Comparison of ENCODE assay signal across 20 mouse cellular contexts in the genomic region with DNA sequence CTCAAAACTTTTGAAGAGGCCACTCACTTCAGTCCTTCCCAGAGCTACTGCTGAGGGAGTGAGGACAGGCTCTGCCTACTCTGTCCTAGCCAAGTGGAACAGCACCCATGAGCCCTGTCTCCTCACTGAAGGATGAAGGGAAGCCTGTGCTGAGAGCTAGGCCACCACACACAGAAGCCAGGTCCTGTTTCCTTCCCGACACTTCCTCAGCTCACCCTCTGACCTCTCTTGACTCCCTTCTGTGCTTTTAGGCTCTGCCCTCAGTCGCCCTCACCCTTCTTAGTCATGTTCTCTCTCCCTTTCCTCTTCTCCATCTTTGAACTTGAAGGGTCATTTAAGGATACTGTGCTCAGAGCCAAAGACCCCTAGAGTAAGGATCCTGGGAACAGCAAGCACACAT. TPM values are rescaled to one million over a fixed set of nuclear protein-coding genes. Genes with fewer than 3 reads are reported as not detected.
DNase-seq lines count a peak whose midpoint lies in the region; TF ChIP-seq lines count a peak whose summit lies in the region.
"Had no signal": no experiment of that assay in that cellular context is flagged by ENCODE, and none has a peak within 500 bp of the region (broad histone marks: within the 10 kb centered on the region; RNA-seq: fewer than 3 reads in every experiment).

No protein-coding gene starts in this region.

- no peak for TF ChIP-seq POLR2A in heart, adult 2 months (IDR thresholded peaks at IDR 0.05; ENCODE audit: insufficient read depth, low read depth, low read length)
- TF ChIP-seq POLR2A in CH12.LX (IDR thresholded peaks at IDR 0.05; ENCODE audit: low read depth, low read length) = no peak

- peak overlapping the region; percentile 83 for H3K27ac ChIP-seq in heart, adult 2 months
- no peak overlapping the region for H3K27ac ChIP-seq in CH12.LX (ENCODE audit: insufficient read depth, low read depth)
- H3K27ac ChIP-seq in brown adipose tissue, adult 24 weeks (replicated peaks; ENCODE audit: low read depth, low read length) = 0 out of 2 replicates have a peak overlapping the region, but pooled peaks have one; percentile 15
- H3K27ac ChIP-seq: forebrain, embryonic 10.5 days; forebrain, embryonic 13.5 days; heart, embryonic 13.5 days; hindbrain, embryonic 14.5 days; hindbrain, postnatal 0 days had no signal

- H3K9me3 ChIP-seq in CH12.LX (replicated peaks; ENCODE audit: low read length) = no peaks in the 10 kb centered on the region
- H3K9me3 ChIP-seq: forebrain, embryonic 10.5 days; forebrain, embryonic 13.5 days; heart, embryonic 13.5 days had no signal

- no peaks in the 10 kb centered on the region for H3K36me3 ChIP-seq in heart, adult 2 months (ENCODE audit: control insufficient read depth, insufficient read depth, low read length)
- peaks cover 24 to 45% of the 10 kb centered on the region in 2 experiments for H3K36me3 ChIP-seq in CH12.LX (replicated peaks in 1 of 2; ENCODE audit: control insufficient read depth in 1 of 2, insufficient read depth in 1 of 2, low read length in 1 of 2)

- DNase-seq in heart, adult 2 months = no peak
- no peak for DNase-seq in heart, postnatal 25 days (ENCODE audit: low spot score)
- peak; percentile 19 for DNase-seq in kidney, adult 9 months
- DNase-seq in kidney, adult 18-20 months = no peak
- DNase-seq in CH12.LX (ENCODE audit: extremely low read depth) = no peak
- DNase-seq: adrenal gland, adult 8-10 months; adrenal gland, postnatal 25 days; cerebellum, adult 18-20 months had no signal

- no peak overlapping the region for H3K9ac ChIP-seq in heart, adult 2 months (ENCODE audit: low read depth, low read length)
- no peak overlapping the region for H3K9ac ChIP-seq in CH12.LX (ENCODE audit: insufficient read depth, low read depth)
- H3K9ac ChIP-seq: forebrain, embryonic 13.5 days; heart, embryonic 13.5 days; hindbrain, embryonic 14.5 days had no signal

- intact Hi-C loops in heart, adult 2 months (cut with DNase I) = loop anchor here (5.0 kb wide), 1 partner anchor 35 kb away; no protein-coding TSS in a partner anchor
- intact Hi-C loops in heart, postnatal 25 days (cut with DNase I) = no loop called here

- in situ Hi-C loops in CH12.LX (cut with MboI; ENCODE audit: low pct_ligation_motif_present, low pct_unique_long_range_greater_than_20kb, low sequenced_read_pairs) = no loop called here

- H3K79me2 ChIP-seq in heart, adult 2 months (replicated peaks; ENCODE audit: control insufficient read depth, insufficient read depth, low read length) = no peaks in the 10 kb centered on the region
- H3K79me2 ChIP-seq in CH12.LX (replicated peaks; ENCODE audit: control insufficient read depth, extremely low read depth, insufficient read depth, poor library complexity, severe bottlenecking) = no peaks in the 10 kb centered on the region

- no peak overlapping the region for H3K4me3 ChIP-seq in heart, adult 2 months
- H3K4me3 ChIP-seq in CH12.LX (replicated peaks in 1 of 3; ENCODE audit: low read depth in 2 of 3, low read length in 2 of 3, poor library complexity in 1 of 3) = no peak overlapping the region
- no peak overlapping the region for H3K4me3 ChIP-seq in brown adipose tissue, adult 24 weeks (ENCODE audit: insufficient read depth, low read depth, low read length)
- H3K4me3 ChIP-seq: forebrain, embryonic 10.5 days; forebrain, embryonic 13.5 days; heart, embryonic 13.5 days had no signal

- TF ChIP-seq RAD21 in CH12.LX (IDR thresholded peaks at IDR 0.05; ENCODE audit: low read depth, low read length) = no peak

- H3K4me2 ChIP-seq in CH12.LX (ENCODE audit: insufficient read depth, low read depth, poor library complexity, severe bottlenecking) = no peak overlapping the region
- H3K4me2 ChIP-seq: forebrain, embryonic 13.5 days; heart, embryonic 13.5 days; hindbrain, embryonic 14.5 days had no signal

- no peak for TF ChIP-seq CTCF in heart, adult 2 months (IDR thresholded peaks at IDR 0.05)
- TF ChIP-seq CTCF in CH12.LX (conservative IDR thresholded peaks at IDR 0.05 in 1 of 2, IDR thresholded peaks at IDR 0.05 in 1 of 2; ENCODE audit: low read depth in 2 of 2, low read length in 2 of 2) = no peak

- TF ChIP-seq EP300 in heart, adult 2 months (IDR thresholded peaks at IDR 0.05; ENCODE audit: insufficient read depth, low read depth, low read length) = no peak
- TF ChIP-seq EP300 in CH12.LX (IDR thresholded peaks at IDR 0.05; ENCODE audit: low read length) = no peak

- H3K4me1 ChIP-seq in heart, adult 2 months (ENCODE audit: control insufficient read depth, insufficient read depth, low read length) = peaks cover 33% of the 10 kb centered on the region
- no peaks in the 10 kb centered on the region; a peak in 1 of 4 replicates for H3K4me1 ChIP-seq in CH12.LX (ENCODE audit: control insufficient read depth in 1 of 2, insufficient read depth in 2 of 2)
- H3K4me1 ChIP-seq in brown adipose tissue, adult 24 weeks (ENCODE audit: control insufficient read depth, insufficient read depth, insufficient read length, low read length) = peaks cover 14% of the 10 kb centered on the region
- H3K4me1 ChIP-seq: forebrain, embryonic 13.5 days had no signal

- no peaks in the 10 kb centered on the region for H3K27me3 ChIP-seq in heart, adult 2 months (ENCODE audit: control insufficient read depth, insufficient read depth, low read length)
- peaks cover 27% of the 10 kb centered on the region for H3K27me3 ChIP-seq in CH12.LX (replicated peaks)

- dilution Hi-C loops in CH12.LX (cut with MboI; ENCODE audit: extremely low pct_ligation_motif_present, extremely low pct_unique_long_range_greater_than_20kb, low sequenced_read_pairs) = no loop called here

- 18% methylated on average over 2 of the region's 2 CpGs for WGBS in heart, adult 2 months

TF ChIP-seq in CH12.LX, 34 proteins besides CTCF, POLR2A, EP300 and RAD21:
- TF ChIP-seq USF2 (conservative IDR thresholded peaks at IDR 0.05; ENCODE audit: low read depth, low read length) = no peak
- 0 out of 2 replicates have a peak, but pooled peaks have one; percentile 16 for TF ChIP-seq POLR2AphosphoS2 (IDR thresholded peaks at IDR 0.05; ENCODE audit: low read depth, low read length)

RNA-seq across cellular contexts. Expression of a gene that starts 10.3 kb away (rescaled TPM):
- 10 to 100 TPM; 15.3 to 18.4 TPM for total RNA-seq in heart, adult 2 months (2021)
- 25.3 and 27.4 TPM in 2 replicates for polyA plus RNA-seq in heart, adult 2 months (2012; rRNA removed)
- total RNA-seq in heart, postnatal 25 days (2021) = 10 to 100 TPM; 15.6 to 17.8 TPM
- total RNA-seq in CH12.LX (2012; rRNA removed) = 34.3 and 34.5 TPM in 2 replicates
- total RNA-seq in CH12.LX (2014; rRNA removed) = 18.9 and 20.2 TPM in 2 replicates
- polyA plus RNA-seq in CH12.LX (2012; ENCODE audit: insufficient read length, low read depth) = 54.3 and 59.6 TPM in 2 replicates
- polyA plus RNA-seq in brown adipose tissue, adult 24 weeks (2012; ENCODE audit: insufficient read depth, insufficient read length, missing spikeins) = 16.2 and 17.1 TPM in 2 replicates

RNA-seq across cellular contexts. Expression of a gene that starts 12.7 kb away (rescaled TPM):
- 1 to 10 TPM; 7.9 TPM for total RNA-seq in heart, adult 2 months (2021)
- polyA plus RNA-seq in heart, adult 2 months (2012; rRNA removed) = 4.0 and 8.8 TPM in 2 replicates
- total RNA-seq in heart, postnatal 25 days (2021) = 1 to 10 TPM; 6.2 to 6.6 TPM
- total RNA-seq in CH12.LX (2012; rRNA removed) (5.5 and 6.8 TPM in 2 replicates), CH12.LX (2014; rRNA removed) (6.8 and 8.2 TPM in 2 replicates)
- polyA plus RNA-seq in CH12.LX (2012; ENCODE audit: insufficient read length, low read depth) = 5.6 and 6.2 TPM in 2 replicates
- polyA plus RNA-seq in brown adipose tissue, adult 24 weeks (2012; ENCODE audit: insufficient read depth, insufficient read length, missing spikeins) = 11.1 and 26.4 TPM in 2 replicates

RNA-seq across cellular contexts. Expression of a gene that starts 13.1 kb away (rescaled TPM):
- total RNA-seq in heart, adult 2 months (2021) = 10 to 100 TPM; 28.5 to 28.8 TPM
- 27.3 and 32.7 TPM in 2 replicates for polyA plus RNA-seq in heart, adult 2 months (2012; rRNA removed)
- 10 to 100 TPM; 32.1 to 42.1 TPM for total RNA-seq in heart, postnatal 25 days (2021)
- total RNA-seq in CH12.LX (2012; rRNA removed) = not detected in 2 replicates
- total RNA-seq in CH12.LX (2014; rRNA removed) = not detected in 2 replicates
- polyA plus RNA-seq in CH12.LX (2012; ENCODE audit: insufficient read length, low read depth) = not detected in 2 replicates
- polyA plus RNA-seq in brown adipose tissue, adult 24 weeks (2012; ENCODE audit: insufficient read depth, insufficient read length, missing spikeins) = 9.7 and 10.1 TPM in 2 replicates
- total RNA-seq: granulocyte monocyte progenitor cell, adult 5-6 weeks had no signal
- polyA plus RNA-seq: activated CD4-positive, CD25-positive, alpha-beta regulatory T cell, adult 4 months; CD4-positive, CD25-positive, alpha-beta regulatory T cell, adult 4 months; embryonic facial prominence, embryonic 11.5 days; forebrain, embryonic 10.5 days; inflammation-experienced regulatory T-cells, adult 6 months had no signal

RNA-seq across cellular contexts. Expression of a gene that starts 27.9 kb away (rescaled TPM):
- total RNA-seq in heart, adult 2 months (2021) = 1 to 10 TPM in 1 of 2 experiments, under 1 TPM in 1; 0.86 to 1.4 TPM
- polyA plus RNA-seq in heart, adult 2 months (2012; rRNA removed) = 2.7 and 7.0 TPM in 2 replicates
- 1 to 10 TPM; 1.1 to 1.9 TPM for total RNA-seq in heart, postnatal 25 days (2021)
- total RNA-seq in CH12.LX (2012; rRNA removed) = not detected in 2 replicates
- not detected in 2 replicates for total RNA-seq in CH12.LX (2014; rRNA removed)
- not detected in 2 replicates for polyA plus RNA-seq in CH12.LX (2012; ENCODE audit: insufficient read length, low read depth)
- not detected in 2 replicates for polyA plus RNA-seq in brown adipose tissue, adult 24 weeks (2012; ENCODE audit: insufficient read depth, insufficient read length, missing spikeins)
- polyA plus RNA-seq: C2C12 had no signal

RNA-seq across cellular contexts. Expression of a gene that starts 29.0 kb away (rescaled TPM):
- 10 to 100 TPM; 53.0 to 63.9 TPM for total RNA-seq in heart, adult 2 months (2021)
- 50.5 and 55.7 TPM in 2 replicates for polyA plus RNA-seq in heart, adult 2 months (2012; rRNA removed)
- 10 to 100 TPM; 53.2 to 53.7 TPM for total RNA-seq in heart, postnatal 25 days (2021)
- total RNA-seq in CH12.LX (2012; rRNA removed) (0.76 and 1.9 TPM in 2 replicates), CH12.LX (2014; rRNA removed) (0.24 TPM in 1 of 2 replicates, not detected in the other)
- 0.60 and 0.84 TPM in 2 replicates for polyA plus RNA-seq in CH12.LX (2012; ENCODE audit: insufficient read length, low read depth)
- 30.2 and 32.3 TPM in 2 replicates for polyA plus RNA-seq in brown adipose tissue, adult 24 weeks (2012; ENCODE audit: insufficient read depth, insufficient read length, missing spikeins)

Comparison
In these comparisons a context has a peak if more than half of its experiments do, and no peak if none do; other contexts are left out.
1. RNA of a gene that starts 13.1 kb away (total RNA-seq): 32.1 to 42.1 TPM in heart, postnatal 25 days and 28.5 to 28.8 TPM in heart, adult 2 months; not detected in CH12.LX; every median in the first group is over 10 times any median in the second.